Mouse (Mus musculus): ENCODE measurements around the gene D630045J12Rik.

Gene D630045J12Rik

DNA sequence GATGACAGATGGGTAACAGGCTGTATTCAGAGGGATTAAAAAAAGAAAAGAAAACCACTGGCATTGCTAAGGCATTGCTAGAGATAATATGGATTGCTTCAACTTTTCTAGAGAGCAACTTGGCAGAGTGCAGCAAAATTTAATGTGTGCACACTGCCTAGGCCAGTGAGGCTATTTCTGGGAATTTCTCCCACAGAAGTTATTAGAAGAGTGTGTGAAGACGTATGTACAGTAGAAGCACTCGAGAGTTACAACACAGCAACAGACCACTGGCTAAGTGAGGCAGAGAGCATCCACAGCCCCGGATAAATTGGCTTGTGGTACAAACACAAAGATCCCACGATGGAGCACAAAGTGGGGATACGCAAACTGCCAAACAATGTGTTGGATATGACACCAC, 11.0 kb downstream of the D630045J12Rik start:
- DNase-seq (ENCODE audit: low read depth, low spot score) = no peak

DNA sequence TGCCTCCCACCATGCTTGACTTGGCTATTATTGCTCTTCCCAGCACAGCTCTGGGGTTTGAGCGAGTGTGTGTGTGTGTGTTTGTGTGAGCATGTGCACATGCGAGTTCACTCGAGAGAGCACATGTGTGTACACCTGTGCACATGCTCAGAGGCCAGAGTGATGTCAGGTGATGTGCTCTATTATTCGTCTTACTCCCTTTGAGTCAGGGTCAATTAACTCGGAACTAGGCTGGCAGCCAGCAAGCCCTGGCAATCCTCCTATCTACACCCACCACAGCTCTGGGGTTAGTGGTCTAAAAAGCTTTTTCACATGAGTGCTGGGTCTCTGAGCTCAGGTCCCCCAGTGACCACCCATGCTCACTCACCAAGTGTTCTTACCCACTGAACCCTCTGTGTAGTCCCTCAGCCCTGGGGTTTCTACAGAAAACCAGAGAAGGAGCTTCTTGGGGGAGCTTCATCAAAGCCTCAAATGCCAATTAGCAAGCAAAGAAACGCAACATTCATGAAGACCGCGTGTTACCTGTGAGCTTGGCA, 11.4 kb downstream of the D630045J12Rik start:
- no peak for DNase-seq (ENCODE audit: low read depth, low spot score)

DNA sequence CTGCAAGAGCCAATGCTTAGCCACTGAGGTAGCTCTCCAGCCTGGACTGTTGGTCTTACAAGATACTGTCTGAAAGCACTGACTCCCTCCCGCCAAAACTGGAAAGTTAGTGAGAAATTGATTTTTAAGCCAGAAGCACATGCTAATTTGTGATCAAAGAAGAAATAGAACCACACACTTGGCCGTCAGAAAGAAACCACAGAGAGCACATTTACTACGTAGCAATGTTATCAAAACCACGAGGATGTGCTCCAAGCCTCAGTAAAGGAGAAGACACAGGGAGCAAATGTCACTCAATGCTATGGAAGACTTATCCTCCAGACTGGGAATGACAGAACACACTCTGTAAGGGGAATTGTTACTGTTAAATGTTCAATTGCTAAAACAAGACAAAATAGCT, 12.3 kb downstream of the D630045J12Rik start:
- no peak for DNase-seq (ENCODE audit: low read depth, low spot score)

DNA sequence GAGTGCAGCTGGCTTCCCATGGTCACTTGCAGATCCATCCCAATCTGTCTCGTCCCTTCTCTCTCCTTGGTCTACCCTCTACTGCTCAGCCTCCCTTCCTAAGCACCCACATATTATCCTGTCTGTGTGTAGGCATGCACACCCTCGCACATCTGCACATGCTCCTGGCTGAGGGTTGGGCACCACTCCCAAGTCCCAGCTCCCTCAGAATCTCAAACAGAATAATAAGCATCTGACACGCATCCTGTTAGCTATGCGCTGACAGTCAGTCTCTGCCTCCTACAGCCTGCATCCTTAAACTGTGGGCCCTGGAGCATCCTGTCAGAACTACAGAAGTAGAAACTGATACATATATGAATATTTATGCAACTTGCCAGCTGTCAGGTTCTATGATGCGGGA, 13.2 kb downstream of the D630045J12Rik start:
- DNase-seq (ENCODE audit: low read depth, low spot score) = no peak

DNA sequence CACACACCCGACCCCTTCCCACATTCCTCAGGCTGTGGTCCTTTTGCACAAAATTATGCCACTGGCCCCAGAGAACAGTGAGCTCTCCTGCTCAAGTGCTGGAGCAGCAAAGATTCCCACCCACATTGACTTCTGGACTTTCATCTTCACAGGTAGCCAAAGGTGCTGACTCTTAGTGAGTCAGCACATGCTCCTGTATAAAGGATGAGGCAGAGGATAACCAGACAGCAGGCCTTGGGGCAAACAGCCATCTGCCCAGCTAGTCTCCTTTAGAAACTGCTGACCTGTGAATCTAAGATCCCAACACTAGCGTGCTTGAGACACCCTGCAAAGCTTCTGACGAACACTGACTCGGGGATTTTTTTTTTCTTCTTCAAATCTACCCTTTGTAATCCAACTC, 15.4 kb downstream of the D630045J12Rik start:
- no peak for DNase-seq (ENCODE audit: low read depth, low spot score)

DNA sequence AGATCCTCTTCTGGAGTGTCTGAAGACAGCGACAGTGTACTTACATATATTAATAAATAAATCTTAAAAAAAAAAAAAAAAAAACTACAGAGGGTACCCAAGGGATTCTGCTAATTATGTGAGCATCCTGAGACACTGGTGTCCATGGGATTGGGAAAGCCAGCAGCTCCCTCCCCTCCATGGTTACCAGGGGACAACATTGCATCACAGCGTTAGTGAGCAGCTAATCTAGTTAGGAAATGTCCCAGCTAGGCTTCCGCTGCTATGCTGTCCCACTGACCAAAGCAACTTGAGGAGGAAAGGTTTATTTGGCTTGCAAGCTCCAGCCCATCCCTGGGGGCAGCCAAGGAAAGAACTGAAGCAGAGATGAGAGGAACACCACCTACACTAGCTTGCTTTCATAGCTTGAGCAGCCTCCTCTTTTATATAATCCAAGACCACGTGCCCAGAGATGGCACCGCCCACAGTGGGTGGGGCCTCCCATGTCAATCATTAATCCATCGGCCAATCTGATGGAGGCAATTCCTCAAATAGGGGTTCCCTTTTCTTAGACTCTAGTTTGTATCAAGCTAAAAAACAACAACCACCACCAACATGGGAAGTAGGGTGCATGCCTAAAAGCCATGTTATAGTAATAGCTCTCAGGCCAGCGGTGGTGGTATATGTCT, 17.7 kb downstream of the D630045J12Rik start:
- no peak for DNase-seq (ENCODE audit: low read depth, low spot score)

DNA sequence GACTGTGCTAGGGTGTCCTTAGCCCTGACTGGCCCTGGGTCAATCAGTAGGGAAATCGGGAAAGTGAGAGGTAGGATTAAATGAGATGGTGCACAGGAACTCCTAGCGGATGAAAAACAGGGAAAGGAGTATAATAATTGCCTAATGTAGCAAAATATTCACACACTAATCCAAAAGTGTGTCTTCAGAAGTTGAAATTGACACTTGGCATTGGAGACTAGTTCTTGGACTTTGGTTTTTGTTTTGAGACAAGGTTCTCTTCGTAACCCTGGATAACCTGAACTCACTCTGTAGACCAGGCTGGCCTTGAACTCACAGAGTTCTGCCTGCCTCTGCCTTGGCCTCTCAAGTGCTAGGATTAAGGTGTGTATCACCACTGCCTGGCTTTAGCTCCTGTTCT, 20.0 kb downstream of the D630045J12Rik start:
- DNase-seq (ENCODE audit: low read depth, low spot score) = no peak

DNA sequence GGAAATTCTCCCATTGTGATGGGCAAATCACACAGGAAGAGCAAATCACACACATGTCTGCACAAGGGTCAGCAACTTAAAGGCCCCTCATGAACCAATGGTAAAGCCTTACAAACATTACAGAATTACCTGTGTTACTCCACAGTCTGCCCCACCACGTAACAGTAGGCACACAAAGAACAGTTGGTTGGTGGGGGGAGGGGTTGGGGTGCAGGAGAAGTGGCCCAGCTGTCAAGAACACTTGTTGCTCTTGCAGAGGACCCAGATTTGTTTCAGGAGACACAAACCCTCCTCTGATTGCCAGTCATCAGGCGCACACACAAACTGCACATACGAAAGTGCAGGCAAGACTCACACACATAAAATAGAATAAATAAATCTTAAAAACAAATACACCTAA, 20.9 kb downstream of the D630045J12Rik start:
- DNase-seq (ENCODE audit: low read depth, low spot score) = no peak

DNA sequence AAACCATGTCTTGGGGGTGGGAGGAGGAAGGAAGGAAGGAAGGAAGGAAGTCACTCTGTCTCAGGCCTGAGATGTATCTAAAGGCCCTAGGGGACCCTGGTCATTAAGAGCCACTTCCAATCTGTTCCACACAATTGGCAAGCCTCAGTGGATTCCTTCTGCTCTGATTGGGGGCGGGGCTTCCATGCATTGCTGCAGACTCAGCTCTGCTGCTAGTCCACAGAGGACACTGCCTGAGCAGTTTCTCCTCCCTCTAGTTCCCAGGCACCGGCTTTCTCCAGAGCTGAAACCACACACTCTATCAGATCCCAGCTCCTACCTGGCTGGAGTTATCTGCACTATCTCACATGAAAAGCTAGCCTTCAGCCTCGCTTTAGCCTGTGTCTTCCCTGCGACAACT, 21.8 kb downstream of the D630045J12Rik start:
- DNase-seq (ENCODE audit: low read depth, low spot score) = no peak

DNA sequence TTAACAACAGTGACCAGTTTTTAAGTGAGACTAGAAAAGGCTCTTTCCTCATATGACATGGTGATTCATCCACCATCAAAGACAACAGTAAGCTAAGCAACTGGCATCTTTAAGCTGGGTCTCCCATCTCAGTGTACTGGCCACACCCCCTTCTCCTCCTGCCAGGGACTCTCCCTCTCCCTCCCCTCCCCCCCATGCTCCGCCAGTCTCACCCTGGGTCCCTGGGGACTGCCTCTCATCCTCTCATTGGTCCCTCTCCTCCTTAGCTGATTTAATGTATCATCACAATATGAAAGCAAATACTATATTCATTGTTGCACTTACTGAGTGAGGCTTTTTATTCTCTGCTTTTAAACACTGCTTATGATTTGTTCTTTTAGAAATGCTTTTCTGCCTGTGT, 29.7 kb downstream of the D630045J12Rik start:
- no peak for DNase-seq (ENCODE audit: low read depth, low spot score)

DNA sequence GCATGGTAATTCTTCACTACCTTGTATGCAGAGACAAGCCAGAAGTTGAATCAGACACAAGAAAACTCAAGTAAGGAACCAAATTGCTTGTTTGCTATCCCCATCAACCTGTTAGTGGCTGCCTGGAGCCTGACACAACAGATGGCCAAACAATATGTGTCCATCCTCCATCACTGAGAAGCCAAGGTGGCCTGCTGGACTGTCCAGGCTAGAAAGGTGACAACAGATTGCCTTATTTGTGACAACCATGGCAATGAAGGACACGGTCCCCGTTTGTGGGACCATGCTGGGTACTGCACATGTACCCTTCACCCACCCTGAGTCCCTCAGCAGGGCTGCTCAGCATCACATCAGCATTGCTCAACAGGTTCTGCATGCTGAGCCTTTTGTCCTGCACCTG, 34.5 kb downstream of the D630045J12Rik start:
- DNase-seq (ENCODE audit: low read depth, low spot score) = no peak

DNA sequence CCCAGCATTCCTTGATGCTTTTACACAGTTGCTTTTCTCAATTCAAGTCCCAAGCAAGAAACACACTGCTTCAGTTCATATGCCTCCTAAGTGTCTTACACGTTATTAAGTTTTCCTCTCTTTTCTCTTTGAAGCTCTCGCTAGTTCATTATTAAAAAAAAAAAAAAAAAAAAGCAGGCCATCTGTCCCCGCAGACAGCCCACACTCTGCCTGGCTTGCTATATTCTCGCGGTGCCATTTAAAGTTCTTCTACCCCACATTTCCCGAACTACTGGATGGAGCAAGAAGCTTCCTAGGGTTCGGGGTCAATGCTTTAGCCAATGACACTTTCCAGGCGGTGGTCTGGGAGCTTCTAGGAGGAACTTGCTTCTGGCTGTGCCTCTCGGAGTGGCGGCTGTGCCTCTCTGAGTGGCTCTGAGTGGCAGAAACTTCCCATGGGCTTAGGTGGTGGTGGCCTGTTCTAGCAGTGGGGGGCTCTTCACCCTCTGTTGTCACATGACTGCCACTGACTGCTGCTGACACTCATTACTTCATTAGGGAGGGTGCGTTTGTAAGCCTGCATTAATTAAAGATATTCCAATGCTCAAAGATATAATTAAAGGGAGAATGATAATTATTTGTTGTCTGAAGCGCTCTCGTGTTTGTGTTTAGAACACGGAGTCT, 38.2 kb downstream of the D630045J12Rik start:
- no peak for DNase-seq (ENCODE audit: low read depth, low spot score)

DNA sequence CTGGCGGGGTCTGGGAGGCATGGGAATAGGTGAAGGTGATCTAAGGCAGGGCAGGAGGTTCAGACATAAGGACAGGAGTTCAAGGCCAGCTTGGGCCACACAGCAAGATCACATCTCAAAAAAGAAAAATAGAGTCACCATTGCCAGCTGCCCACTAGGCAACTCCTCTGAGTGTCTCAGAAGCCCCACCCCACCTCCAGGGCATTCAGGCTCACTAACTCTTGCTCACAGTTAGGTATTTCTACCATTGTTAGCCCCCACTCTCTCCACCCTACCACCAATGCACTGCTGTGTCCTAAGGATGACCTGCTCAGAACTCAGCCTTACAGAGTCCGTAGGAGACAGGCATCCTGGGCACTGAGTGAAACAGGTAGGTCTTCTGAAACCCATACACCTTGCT, 46.2 kb downstream of the D630045J12Rik start:
- no peak for DNase-seq (ENCODE audit: low read depth, low spot score)

DNA sequence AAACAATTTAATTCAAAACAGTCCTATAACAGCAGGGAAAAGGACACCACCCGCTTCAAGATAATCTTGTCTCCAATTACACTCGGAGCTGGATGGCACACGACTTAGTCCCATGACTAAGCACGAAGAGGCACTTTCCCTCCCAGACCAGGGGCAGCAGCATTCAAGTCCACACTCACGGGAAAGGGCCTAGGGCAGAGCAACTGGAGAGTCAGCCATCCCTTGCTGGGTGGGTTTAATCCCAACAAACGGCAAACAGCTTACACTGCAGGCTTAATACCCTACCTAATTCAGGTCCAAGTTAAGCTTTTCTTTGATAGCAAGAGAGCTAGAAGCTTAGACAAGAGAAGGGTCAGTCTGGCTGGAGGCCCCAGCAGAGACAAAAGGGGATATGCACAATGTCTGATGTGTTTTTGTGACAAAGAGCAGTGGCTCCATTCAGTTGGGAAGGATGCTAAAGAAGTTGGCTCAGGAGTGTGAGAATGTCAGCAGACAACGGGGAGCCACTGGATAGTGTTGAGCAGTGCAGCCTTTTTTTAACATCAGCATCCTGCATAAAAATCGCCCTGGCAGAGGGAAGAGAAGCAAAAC, 46.8 kb downstream of the D630045J12Rik start:
- DNase-seq (ENCODE audit: low read depth, low spot score) = no peak

DNA sequence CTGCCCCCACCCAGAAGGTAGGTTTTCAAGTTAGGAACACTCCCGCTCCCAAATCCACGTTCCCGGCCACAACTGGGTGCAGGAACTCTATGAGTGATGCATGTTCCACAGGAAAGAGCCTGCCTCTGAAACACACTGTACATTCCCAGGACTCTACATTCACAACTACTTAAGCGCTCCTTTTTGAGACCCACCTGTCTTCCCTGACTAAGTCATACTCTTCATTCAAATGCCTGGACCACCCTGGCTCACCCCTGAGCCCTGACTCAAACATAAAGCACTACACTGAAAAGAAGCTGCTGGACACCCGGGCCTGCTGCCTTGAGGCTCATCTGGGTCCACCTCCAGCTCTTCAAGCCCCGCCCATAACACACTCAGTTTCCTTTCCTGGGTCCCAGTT, 48.4 kb downstream of the D630045J12Rik start:
- no peak for DNase-seq (ENCODE audit: low read depth, low spot score)

DNA sequence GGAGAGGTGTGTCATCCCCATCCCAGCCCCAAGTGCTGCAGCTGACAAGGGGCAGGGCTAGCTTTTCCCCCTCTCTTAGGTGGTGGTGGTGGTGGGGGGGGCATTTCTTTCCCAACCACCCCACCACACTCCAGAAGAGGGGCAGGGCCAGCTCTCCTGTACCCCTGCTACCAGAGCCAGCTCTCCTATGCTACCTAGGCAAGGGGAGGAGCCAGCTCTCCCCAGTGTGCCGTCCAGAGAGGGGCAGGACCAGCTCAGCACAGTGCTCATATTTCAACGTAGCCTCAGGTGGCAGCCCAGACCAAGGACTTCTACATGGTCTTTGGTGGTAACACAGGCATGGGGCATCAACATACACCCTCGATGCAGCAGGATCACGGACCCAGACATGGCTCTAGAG, 50.0 kb downstream of the D630045J12Rik start:
- DNase-seq (ENCODE audit: low read depth, low spot score) = no peak

DNA sequence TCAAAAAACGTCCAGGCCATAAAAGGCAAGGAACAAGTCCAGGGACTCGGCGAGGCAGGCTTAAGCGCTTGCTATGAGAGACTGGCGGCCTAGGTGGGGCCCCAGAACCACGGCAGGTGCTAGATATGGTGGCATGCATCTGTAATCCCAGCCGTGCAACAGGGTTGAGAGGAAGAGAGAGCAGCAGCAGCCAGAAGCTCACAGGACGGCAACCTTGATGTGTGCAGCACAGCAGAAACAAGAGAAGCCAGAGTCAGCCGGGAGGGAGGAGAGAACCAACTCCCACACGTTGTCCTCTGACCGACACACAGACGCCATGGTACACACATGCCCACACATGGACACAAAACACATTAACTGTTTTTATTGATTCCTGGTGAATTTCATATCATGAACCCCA, 51.0 kb downstream of the D630045J12Rik start:
- no peak for DNase-seq (ENCODE audit: low read depth, low spot score)

DNA sequence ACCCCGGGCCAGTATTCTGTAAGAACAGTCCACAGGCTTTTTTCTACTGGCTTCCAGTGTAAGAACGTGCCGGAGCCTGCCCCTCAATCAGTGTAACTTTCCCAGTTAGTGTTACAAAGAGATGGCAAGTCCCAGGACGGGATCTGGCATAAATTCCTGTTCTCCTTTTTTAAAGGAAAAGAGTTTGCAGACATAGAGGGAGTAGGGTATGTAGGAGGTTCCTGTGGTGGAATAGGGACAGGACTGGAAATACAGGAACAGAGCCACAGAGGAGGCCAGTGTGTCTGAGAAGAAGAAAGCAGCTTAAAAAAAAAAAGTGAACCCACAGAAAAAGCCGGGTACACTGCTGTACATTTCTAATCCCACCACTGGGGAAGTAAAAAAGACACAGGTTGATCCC, 52.3 kb downstream of the D630045J12Rik start:
- DNase-seq (ENCODE audit: low read depth, low spot score) = no peak

DNA sequence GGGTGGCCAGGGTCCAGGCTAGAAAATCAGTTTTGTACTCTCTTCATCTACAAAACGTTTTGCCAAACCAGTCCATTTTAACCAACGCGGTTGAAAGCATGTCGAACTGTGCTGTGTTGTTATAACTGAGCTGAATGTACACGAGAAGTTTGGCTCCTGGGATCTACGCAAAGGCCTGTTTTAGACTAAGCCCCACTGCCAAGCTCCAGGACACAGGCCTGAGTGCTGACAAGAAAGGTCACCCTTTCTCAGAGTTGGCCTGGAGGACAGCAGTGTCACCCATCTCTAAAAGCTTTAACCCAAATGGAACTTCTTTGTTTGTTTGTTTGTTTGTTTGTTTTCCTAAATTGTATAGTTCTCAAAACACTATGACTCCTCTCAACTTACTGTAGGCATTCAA, 54.2 kb downstream of the D630045J12Rik start:
- no peak for DNase-seq (ENCODE audit: low read depth, low spot score)

DNA sequence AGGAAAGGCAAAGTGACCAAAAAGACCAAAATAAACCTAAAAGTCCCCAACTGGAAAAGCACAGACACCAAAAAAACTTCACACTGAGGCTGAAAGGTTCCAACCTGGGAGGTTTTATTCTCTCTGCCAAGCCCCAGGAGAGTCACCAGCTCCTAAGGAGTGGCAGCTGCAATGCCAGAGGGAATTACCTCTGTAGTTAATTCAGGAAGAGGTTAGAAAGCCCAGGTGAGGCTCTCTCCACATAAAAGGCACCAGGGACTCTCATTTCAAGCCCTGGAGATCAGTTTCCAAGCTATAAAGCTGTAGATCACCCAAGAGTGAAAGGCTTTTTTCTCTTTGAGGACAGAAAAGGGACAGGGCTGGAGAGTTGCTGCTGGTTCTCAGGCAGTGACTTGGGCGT, 55.1 kb downstream of the D630045J12Rik start:
- DNase-seq (ENCODE audit: low read depth, low spot score) = no peak

DNA sequence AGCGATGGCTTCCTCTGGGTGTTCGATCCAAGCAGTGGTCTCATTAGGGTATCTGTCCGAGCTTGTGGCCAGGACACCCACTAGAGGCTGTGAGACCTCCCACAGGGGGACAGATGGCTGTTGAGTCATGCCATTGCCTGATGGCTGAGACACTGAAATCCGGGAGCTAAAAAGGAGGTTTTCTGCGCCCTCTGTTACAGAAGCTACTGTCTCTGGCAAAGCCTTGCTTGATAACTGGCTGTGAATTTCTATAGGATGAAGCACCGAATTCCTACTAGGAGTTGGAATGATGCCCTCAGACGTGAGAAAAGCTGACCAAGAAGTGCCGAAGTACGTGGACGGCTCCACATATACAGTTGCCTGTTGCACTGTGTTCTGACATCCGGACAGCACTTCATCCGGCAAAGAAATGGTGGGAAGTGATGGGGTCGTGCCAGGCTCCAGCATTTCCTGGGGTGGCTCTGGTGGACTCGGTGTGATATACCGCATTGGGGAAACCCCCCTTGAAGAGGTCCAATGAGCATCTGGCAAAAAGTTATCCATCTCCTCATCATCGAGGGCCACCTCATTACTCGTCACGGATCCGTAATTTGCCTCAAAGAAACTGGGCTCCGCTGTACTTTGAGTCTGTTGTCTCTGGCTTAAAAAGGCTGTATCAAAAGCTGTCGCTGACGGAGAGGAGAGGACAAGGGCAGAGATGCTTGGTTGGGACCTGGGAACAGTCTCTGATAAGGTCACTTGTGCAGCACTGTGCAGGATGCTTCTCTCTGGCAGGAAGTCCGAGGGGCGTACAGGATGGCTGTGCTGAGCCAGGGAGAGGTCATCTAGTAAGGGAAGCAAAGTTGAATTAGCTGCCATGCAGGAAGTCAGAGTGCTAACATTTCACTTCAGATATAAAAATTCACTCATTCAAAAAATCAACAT, 57.3 kb downstream of the D630045J12Rik start:
- DNase-seq (ENCODE audit: low read depth, low spot score) = no peak

DNA sequence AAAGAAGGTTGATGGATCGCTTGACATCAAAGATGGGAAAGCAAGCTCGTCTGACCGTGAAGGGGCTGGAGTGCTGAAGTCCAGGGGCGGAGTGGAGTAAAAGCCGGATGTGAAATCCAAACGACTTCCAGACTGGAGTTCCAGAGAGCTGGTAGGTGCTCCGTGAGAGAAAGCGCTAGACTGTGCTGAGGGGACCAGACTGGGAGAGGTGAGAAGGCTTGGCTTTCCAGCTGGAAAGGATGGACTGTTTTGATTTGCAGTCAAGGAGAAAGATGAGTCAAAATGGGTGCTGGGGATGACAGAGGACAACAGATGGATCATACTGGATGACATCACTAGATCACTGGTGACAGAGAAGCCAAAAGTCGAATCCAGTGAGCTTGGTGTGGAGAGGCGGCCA, 58.5 kb downstream of the D630045J12Rik start:
- DNase-seq (ENCODE audit: low read depth, low spot score) = no peak
